Mouse (Mus musculus) lung, embryonic 16.5 days (tissue): ENCODE measurements at regions not wholly inside any gene's neighbourhood (a gene's known extent, or its start where the extent isn't known, plus 50 kb on each side); places are given as distances from the start of the nearest gene placed in this dataset.

Experiments used
- ATAC-seq: fragments of 200-750 bp; cut with Nextera tagmentation; 2 replicates; pipeline ENCODE4 v1.8.0; 2017; ENCODE audit warnings: low read depth, mild to moderate bottlenecking, moderate library complexity
- H3K27ac ChIP-seq: fragments of 300-500 bp; sonication (generic); 2 replicates; pipeline ENCODE4 v1.5.1; 2014; ENCODE audit warnings: mild to moderate bottlenecking, control low read depth, low read length
- H3K27me3 ChIP-seq: fragments of 300-500 bp; sonication (generic); 2 replicates; pipeline ENCODE4 v1.6.1; 2014; ENCODE audit warnings: low read depth, low read length, mixed read lengths; ENCODE audit not compliant: control insufficient read depth, insufficient read depth
- H3K36me3 ChIP-seq: fragments of 300-500 bp; sonication (generic); 2 replicates; pipeline ENCODE4 v1.6.1; 2014; ENCODE audit warnings: low read length; ENCODE audit not compliant: control insufficient read depth, insufficient read depth
- H3K4me1 ChIP-seq: fragments of 300-500 bp; sonication (generic); replicated peaks from 2 replicates; pipeline ENCODE4 v1.6.1; 2014; ENCODE audit warnings: low read length, mixed read lengths; ENCODE audit not compliant: control insufficient read depth, insufficient read depth
- H3K4me2 ChIP-seq: fragments of 300-500 bp; sonication (generic); 2 replicates; pipeline ENCODE4 v1.6.1; 2014; ENCODE audit warnings: low read depth, low read length, control low read depth
- H3K4me3 ChIP-seq: fragments of 300-500 bp; sonication (generic); 2 replicates; pipeline ENCODE4 v1.5.1; 2014; ENCODE audit warnings: mild to moderate bottlenecking, low read length, control low read depth
- H3K9ac ChIP-seq: fragments of 300-500 bp; sonication (generic); 2 replicates; pipeline ENCODE4 v1.6.1; 2014; ENCODE audit warnings: low read length, control low read depth
- H3K9me3 ChIP-seq: fragments of 300-500 bp; sonication (generic); 2 replicates; pipeline ENCODE4 v1.6.1; 2016; ENCODE audit warnings: low read length; ENCODE audit not compliant: control insufficient read depth
- WGBS: fragments of 180-500 bp; shearing (Covaris S2); extraction: QIAGEN DNeasy Blood & Tissue Kit; methylation state at CpG from one replicate; pipeline ENCODE4 v1.1.7; 2014; 5-methylcytosine and 5-hydroxymethylcytosine counted together

DNA sequence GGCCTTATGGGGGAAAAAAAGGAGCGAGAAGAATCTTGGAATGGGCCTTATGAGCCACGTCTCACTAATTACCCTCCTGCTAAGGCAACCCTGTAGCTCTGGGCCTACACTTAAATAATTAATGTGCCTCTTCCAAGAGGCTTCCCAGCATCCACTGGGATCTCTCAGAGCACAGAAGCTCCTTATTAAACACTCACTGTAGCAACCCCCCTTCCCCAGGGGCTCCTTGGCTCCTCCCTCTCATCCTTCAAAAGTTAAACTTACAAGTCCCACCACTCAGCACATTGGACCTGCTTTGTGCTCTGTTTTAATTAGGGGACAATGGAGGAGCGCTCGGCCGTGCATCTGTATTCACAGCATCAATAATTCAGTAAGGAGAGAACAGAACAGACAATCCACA, 68.1 kb upstream of the Zdhhc25 start:
- 78% methylated on average over 5 of the region's 5 CpGs for WGBS

DNA sequence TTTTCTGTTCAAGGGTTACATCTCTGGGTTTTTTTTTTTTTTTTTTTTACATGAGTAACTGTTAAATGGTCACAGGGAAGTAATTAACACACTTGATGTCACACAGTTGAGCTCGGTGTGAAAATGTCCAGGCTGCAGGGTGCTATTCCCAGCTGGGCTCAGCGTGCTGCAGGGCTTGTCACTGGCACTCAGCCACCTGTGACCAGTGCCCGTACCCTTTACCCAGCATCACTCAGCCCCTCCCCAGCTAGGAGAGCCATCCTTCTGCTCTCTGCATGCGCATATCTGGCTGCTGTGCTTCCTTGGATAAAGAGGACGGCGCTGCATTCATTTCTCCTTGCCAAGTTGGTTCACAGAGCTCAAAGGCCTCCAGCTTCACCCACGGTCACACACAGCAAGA, 66.7 kb upstream of the Zdhhc25 start:
- no peaks in the 10 kb centered on the region for H3K4me1 ChIP-seq
- H3K4me2 ChIP-seq = no peak overlapping the region
- no peaks in the 10 kb centered on the region for H3K36me3 ChIP-seq
- H3K9me3 ChIP-seq = no peaks in the 10 kb centered on the region; the same call in 1 of the 2 replicates
- H3K9ac ChIP-seq = no peak overlapping the region
- ATAC-seq = no peak
- no peak overlapping the region for H3K27ac ChIP-seq
- H3K4me3 ChIP-seq = no peak overlapping the region
- no peaks in the 10 kb centered on the region for H3K27me3 ChIP-seq
- 63% methylated on average over 7 of the region's 7 CpGs for WGBS

More for the DNA sequence above, 68.1 kb upstream of the Zdhhc25 start:
- H3K27ac ChIP-seq = no peak overlapping the region
- no peak overlapping the region for H3K9ac ChIP-seq
- H3K4me3 ChIP-seq = no peak overlapping the region
- H3K36me3 ChIP-seq = no peaks in the 10 kb centered on the region
- no peak for ATAC-seq
- no peaks in the 10 kb centered on the region for H3K27me3 ChIP-seq
- H3K4me2 ChIP-seq = no peak overlapping the region
- H3K9me3 ChIP-seq = no peaks in the 10 kb centered on the region; the same call in 1 of the 2 replicates
- no peaks in the 10 kb centered on the region for H3K4me1 ChIP-seq

DNA sequence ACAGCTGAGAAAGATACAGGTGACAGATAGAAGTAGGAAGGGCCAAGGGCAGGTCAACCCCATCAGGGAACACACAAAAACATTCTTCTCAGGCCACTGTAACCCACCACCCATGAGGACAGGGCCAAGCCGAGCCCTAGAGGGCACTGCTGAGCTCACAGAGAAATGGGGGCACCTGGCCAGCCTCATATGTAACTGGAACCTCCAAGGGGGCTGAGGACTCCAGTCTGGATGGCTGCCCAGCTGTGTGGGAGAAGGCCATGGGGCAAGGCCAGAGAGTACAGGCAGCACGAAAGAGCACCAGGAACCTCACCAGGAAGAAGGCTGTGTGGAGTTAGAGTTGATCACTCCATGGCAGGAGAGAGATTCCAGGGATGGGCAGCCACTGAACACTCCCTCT, 64.6 kb upstream of the Zdhhc25 start:
- no peaks in the 10 kb centered on the region for H3K9me3 ChIP-seq
- no peaks in the 10 kb centered on the region for H3K36me3 ChIP-seq
- WGBS = 49% methylated on average over 2 of the region's 2 CpGs
- no peaks in the 10 kb centered on the region for H3K27me3 ChIP-seq
- ATAC-seq = no peak
- no peak overlapping the region for H3K27ac ChIP-seq
- H3K4me3 ChIP-seq = no peak overlapping the region
- H3K9ac ChIP-seq = no peak overlapping the region
- no peaks in the 10 kb centered on the region for H3K4me1 ChIP-seq
- no peak overlapping the region for H3K4me2 ChIP-seq

DNA sequence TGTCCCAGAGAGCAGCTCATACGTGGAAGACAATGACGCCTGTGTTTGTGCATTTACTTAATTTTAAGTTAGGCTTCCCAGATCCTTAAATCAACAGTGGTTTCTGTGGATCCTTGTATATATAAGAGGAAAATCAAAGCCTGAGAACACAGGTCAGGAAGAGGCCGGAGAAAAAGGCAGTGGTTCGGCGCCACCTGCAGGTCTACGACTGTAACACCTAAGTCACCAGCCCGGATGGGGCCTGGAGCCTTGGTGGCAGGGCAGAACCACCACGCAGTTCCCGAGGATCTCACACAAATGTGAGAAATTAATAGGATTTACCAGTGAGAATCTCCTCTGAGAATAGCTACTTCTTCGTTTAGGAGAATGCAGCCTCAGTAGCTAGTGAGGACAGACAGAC, 62.9 kb upstream of the Zdhhc25 start:
- no peak for ATAC-seq
- H3K4me3 ChIP-seq = no peak overlapping the region
- H3K4me1 ChIP-seq = no peaks in the 10 kb centered on the region
- H3K36me3 ChIP-seq = no peaks in the 10 kb centered on the region
- H3K9ac ChIP-seq = no peak overlapping the region
- H3K27me3 ChIP-seq = no peaks in the 10 kb centered on the region
- 15% methylated on average over 10 of the region's 10 CpGs for WGBS
- no peak overlapping the region for H3K27ac ChIP-seq
- no peaks in the 10 kb centered on the region for H3K9me3 ChIP-seq
- H3K4me2 ChIP-seq = no peak overlapping the region

DNA sequence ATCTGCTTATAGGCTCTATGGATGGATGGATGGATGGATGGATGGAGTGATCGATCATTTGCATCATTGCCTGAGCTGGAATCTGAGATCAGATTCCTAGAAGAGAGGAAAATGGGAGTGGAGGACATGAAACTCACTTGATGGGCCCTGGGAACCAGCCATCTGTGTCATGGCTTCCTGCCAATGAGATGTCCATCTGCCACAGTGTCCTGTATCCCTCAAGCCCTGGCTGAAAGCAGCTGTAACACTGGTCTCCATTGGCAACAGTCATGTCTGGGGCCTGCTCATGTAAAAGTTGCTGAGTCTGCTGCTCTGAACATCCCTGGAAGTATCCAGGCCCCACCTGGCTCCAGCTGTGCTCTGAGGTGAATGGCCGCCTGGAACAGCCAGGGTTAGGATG, 57.5 kb upstream of the Zdhhc25 start:
- H3K9ac ChIP-seq = no peak overlapping the region
- no peaks in the 10 kb centered on the region for H3K4me1 ChIP-seq
- no peak overlapping the region for H3K4me3 ChIP-seq
- no peak for ATAC-seq
- H3K36me3 ChIP-seq = no peaks in the 10 kb centered on the region
- no peaks in the 10 kb centered on the region for H3K9me3 ChIP-seq
- H3K4me2 ChIP-seq = no peak overlapping the region
- H3K27me3 ChIP-seq = no peaks in the 10 kb centered on the region
- no peak overlapping the region for H3K27ac ChIP-seq
- 74% methylated on average over 2 of the region's 2 CpGs for WGBS

DNA sequence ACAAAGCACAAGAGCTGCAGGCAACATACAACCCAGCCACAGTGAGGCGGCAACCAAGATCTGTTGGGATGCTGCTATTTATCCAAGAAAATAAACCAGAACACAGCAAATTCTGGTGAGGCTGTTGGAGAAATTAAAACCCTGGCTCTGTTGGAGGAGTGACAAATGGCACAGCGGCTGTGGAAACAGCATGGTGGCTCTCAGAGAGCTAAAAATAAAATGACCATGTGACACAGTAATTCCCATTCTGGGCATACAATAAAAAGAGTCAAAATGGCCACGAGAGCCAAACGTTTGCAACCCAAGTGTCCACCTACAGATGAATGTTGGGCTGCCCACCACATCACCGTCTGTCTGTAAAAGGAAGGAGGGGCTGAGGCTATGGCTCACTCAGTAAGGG, 55.9 kb upstream of the Zdhhc25 start:
- WGBS = 74% methylated on average over 5 of the region's 5 CpGs
- H3K9me3 ChIP-seq = no peaks in the 10 kb centered on the region
- no peak overlapping the region for H3K9ac ChIP-seq
- H3K27me3 ChIP-seq = no peaks in the 10 kb centered on the region
- H3K4me2 ChIP-seq = no peak overlapping the region
- no peak overlapping the region for H3K27ac ChIP-seq
- no peaks in the 10 kb centered on the region for H3K36me3 ChIP-seq
- ATAC-seq = no peak
- H3K4me3 ChIP-seq = no peak overlapping the region
- no peaks in the 10 kb centered on the region for H3K4me1 ChIP-seq

DNA sequence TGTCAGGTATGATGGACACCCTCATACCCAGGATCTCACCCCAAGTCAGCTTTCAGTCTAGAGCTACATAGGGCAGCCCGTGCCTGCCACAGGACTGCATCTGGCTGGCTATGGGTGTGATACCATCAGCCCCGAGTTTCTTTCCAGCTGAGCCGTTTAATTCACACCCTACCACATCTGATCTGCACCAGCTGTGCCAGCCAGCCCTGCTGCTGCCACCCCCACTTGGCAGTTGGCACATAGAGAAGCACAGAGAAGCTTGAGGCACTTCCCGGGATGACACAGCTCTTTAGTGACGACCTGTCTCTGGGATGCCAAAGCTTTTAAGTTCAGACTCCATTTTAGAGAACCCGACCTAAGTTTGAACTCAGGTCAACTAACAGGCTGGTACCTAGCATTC, 51.8 kb upstream of the Zdhhc25 start:
- WGBS = 51% methylated on average over 6 of the region's 6 CpGs
- ATAC-seq = no peak

More for the DNA sequence above, 51.8 kb upstream of the Zdhhc25 start:
- Histone ChIP-seq H3K9me3 (no peaks in the 10 kb centered on the region), H3K27me3 (no peaks in the 10 kb centered on the region), H3K27ac (no peak overlapping the region), H3K4me1 (no peaks in the 10 kb centered on the region), H3K4me3 (no peak overlapping the region), H3K36me3 (no peaks in the 10 kb centered on the region), H3K4me2 (no peak overlapping the region), H3K9ac (no peak overlapping the region)
